Mouse (Mus musculus): Measurements from ENCODE around the gene Col5a1.

DNA sequence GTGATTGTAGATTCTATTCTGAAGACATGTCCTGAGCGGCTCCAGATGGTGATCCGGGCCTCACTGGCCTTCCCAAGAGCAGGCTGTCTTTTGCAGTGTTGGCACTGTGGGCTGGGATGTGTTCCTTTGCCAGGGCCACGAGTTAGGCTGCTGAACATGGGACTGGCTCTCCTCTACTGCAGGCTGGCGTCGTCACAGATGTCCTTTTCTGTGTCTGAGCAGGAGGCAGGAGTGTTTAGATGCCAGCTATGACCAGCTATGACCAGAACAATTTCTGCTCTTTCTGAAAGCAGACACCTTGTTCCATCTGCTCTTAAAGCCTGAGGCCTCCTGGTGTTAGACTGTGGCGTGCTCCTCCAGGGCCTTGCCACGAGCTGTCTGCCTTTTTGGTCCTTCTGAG is 31.9 kb downstream of the Col5a1 start:
- TF ChIP-seq EP300 (IDR thresholded peaks at IDR 0.05; ENCODE audit: low read depth) (no peak), CTCF (IDR thresholded peaks at IDR 0.05; ENCODE audit: low read depth) (no peak)
